Mouse (Mus musculus) cerebellum, adult 2 months (tissue): ENCODE data around the gene Noc2l. TPM values are rescaled to one million over a fixed set of nuclear protein-coding genes. Genes with fewer than 3 reads are reported as not detected.

Source experiments
- DNase-seq, 2 experiments: peaks; one replicate each; pipeline ENCODE4 v3.0.0; 2021
- H3K27ac ChIP-seq: fragments of 200-500 bp; 2 replicates; pipeline ENCODE4 v1.5.1; 2012; ENCODE audit warnings: low read length, control low read depth, inconsistent platforms; ENCODE audit not compliant: insufficient read depth
- H3K27me3 ChIP-seq: fragments of 200-500 bp; 2 replicates; pipeline ENCODE4 v1.6.1; 2012; ENCODE audit warnings: inconsistent platforms, mild to moderate bottlenecking, low read length, moderate library complexity; ENCODE audit not compliant: control insufficient read depth, insufficient read depth
- H3K4me1 ChIP-seq: fragments of 200-500 bp; 2 replicates; pipeline ENCODE4 v1.6.1; 2011; ENCODE audit warnings: low read length; ENCODE audit not compliant: control insufficient read depth, insufficient read depth
- H3K4me3 ChIP-seq: fragments of 200-500 bp; replicated peaks from 2 replicates; pipeline ENCODE3; 2011; ENCODE audit warnings: mild to moderate bottlenecking, low read depth, low read length, control low read depth; ENCODE audit not compliant: insufficient read depth
- CTCF ChIP-seq: fragments of 200-500 bp; IDR thresholded peaks from 2 replicates; pipeline ENCODE4 v1.5.1; 2011; ENCODE audit warnings: low read depth, mild to moderate bottlenecking, control low read depth, low read length, moderate library complexity, borderline replicate concordance; ENCODE audit not compliant: insufficient read depth
- POLR2A ChIP-seq: fragments of 200-500 bp; IDR thresholded peaks from 2 replicates; pipeline ENCODE4 v1.6.1; 2011; ENCODE audit warnings: low read length, control low read depth, borderline replicate concordance; ENCODE audit not compliant: insufficient read depth
- WGBS: fragments of 180-500 bp; shearing (Covaris S2); methylation state at CpG from one replicate; pipeline ENCODE4 v1.1.7; 2018; 5-methylcytosine and 5-hydroxymethylcytosine counted together
- polyA plus RNA-seq: library from polyadenylated mRNA; depleted of rRNA; stranded (reverse); fragments of >200 nt; gene quantifications from 2 replicates; pipeline ENCODE4 v1.2.3, GENCODE M21; 2012

Gene Noc2l
- polyA plus RNA-seq, 1 experiment: 73.5 TPM

DNA sequence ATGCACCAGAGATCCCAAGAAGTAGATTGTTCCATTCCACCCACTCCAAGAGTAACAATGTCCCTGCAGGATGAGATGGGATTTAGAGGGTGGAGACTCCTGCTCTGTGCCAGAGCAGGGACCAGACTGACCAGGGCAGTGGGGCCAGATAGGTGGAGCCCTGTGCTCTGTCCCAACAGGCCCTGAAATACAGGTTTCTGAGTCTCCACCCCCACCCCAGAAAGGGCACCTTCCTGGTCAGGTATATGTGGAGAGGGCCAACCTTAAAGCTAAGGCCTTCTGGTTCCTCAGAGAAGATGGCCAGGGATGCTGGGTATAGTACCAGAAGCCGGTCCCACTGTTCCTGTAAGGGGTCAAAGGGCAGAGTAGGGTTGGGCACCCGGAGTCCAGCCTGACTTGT is 11.5 kb upstream of the Noc2l start:
- H3K4me3 ChIP-seq: no peak overlapping the region
- TF ChIP-seq CTCF (no peak), POLR2A (no peak)
- H3K27ac ChIP-seq: no peak overlapping the region
- no peak for DNase-seq
- H3K27me3 ChIP-seq: no peaks in the 10 kb centered on the region
- 91% methylated on average over 2 of the region's 2 CpGs for WGBS
- peaks cover 5% of the 10 kb centered on the region; the same call in 1 of the 2 replicates for H3K4me1 ChIP-seq

GRCm38 (mm10) chr4:156227752-156228392 is 7.9 kb upstream of the Noc2l start:
- Histone ChIP-seq H3K27me3 (no peaks in the 10 kb centered on the region), H3K4me1 (peaks cover 5% of the 10 kb centered on the region; the same call in 1 of the 2 replicates), H3K4me3 (no peak overlapping the region), H3K27ac (no peak overlapping the region)
- WGBS: 26% methylated on average over 18 of the region's 18 CpGs
- DNase-seq: no peak
- no peak for TF ChIP-seq POLR2A
- no peak for TF ChIP-seq CTCF

GRCm38 (mm10) chr4:156228393-156229024 is 7.3 kb upstream of the Noc2l start:
- TF ChIP-seq POLR2A: no peak
- Histone ChIP-seq H3K27me3 (no peaks in the 10 kb centered on the region), H3K4me1 (peaks cover 5% of the 10 kb centered on the region; the same call in 1 of the 2 replicates), H3K4me3 (no peak overlapping the region), H3K27ac (no peak overlapping the region)
- DNase-seq: no peak
- WGBS: 29% methylated on average over 12 of the region's 12 CpGs

- under 1% methylated on average over 17 of the region's 17 CpGs for WGBS
- peak overlapping the region; percentile 81 for H3K4me3 ChIP-seq
- H3K4me1 ChIP-seq: peaks cover 3% of the 10 kb centered on the region; the same call in 1 of the 2 replicates
- DNase-seq: peak; percentile 56 to 61
- no peaks in the 10 kb centered on the region for H3K27me3 ChIP-seq
- peak overlapping the region; percentile 25; the same call in 1 of the 2 replicates for H3K27ac ChIP-seq
- TF ChIP-seq POLR2A (no peak), CTCF (no peak)
These were observed 1.7 kb upstream of the Noc2l start for GRCm38 (mm10) chr4:156234021-156234501.

DNA sequence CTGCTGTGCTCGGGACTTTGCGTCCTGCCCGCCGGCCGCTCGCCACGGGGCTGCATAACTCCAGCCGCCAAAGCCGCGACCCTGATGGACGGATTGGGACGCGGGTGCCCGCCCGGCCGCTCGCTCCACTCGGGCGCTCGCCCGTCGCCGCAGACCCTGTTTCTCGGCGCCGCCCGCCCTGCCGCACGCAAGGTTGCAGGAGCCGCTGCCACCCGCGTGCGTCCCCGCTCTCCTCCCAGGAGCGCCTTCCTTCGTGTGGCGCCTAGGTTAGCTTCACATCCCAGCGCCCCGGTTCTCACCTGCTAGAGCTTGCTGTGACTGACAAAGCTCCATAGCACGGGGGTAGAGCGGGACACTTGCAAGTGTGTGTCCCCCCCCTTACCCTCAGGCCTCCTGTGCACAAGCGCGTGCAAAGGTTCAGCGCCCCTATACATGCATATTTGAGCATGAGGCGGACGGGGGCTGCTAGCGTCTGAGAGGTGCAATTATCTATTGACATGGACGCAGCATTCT is 1.1 kb upstream of the Noc2l start, which contains the start of gene Plekhn1:
Gene Plekhn1 (minus strand): TSS at position 157 of the 513 bp plus-strand sequence.
- DNase-seq: peak; percentile 87
- no peaks in the 10 kb centered on the region for H3K27me3 ChIP-seq
- H3K4me3 ChIP-seq: peak within 1 kb of the TSS; percentile 81
- no peak for TF ChIP-seq CTCF
- peak; percentile 41; the same call in 1 of the 2 replicates for TF ChIP-seq POLR2A
- under 1% methylated on average over 48 of the region's 48 CpGs for whole genome bisulfite sequencing
- H3K4me1 ChIP-seq: peaks cover 3% of the 10 kb centered on the region; the same call in 1 of the 2 replicates
- peak within 1 kb of the TSS; percentile 87 for H3K27ac ChIP-seq

GRCm38 (mm10) chr4:156235360-156235770 is 445 bp upstream of the Noc2l start:
- peak in 1 of 2 experiments; percentile 50 for DNase-seq
- Histone ChIP-seq H3K27me3 (no peaks in the 10 kb centered on the region), H3K4me3 (peak overlapping the region; percentile 56), H3K4me1 (peaks cover 3% of the 10 kb centered on the region; the same call in 1 of the 2 replicates), H3K27ac (peak overlapping the region; percentile 62)
- TF ChIP-seq POLR2A (no peak), CTCF (no peak)
- WGBS: under 1% methylated on average over 15 of the region's 15 CpGs

DNA sequence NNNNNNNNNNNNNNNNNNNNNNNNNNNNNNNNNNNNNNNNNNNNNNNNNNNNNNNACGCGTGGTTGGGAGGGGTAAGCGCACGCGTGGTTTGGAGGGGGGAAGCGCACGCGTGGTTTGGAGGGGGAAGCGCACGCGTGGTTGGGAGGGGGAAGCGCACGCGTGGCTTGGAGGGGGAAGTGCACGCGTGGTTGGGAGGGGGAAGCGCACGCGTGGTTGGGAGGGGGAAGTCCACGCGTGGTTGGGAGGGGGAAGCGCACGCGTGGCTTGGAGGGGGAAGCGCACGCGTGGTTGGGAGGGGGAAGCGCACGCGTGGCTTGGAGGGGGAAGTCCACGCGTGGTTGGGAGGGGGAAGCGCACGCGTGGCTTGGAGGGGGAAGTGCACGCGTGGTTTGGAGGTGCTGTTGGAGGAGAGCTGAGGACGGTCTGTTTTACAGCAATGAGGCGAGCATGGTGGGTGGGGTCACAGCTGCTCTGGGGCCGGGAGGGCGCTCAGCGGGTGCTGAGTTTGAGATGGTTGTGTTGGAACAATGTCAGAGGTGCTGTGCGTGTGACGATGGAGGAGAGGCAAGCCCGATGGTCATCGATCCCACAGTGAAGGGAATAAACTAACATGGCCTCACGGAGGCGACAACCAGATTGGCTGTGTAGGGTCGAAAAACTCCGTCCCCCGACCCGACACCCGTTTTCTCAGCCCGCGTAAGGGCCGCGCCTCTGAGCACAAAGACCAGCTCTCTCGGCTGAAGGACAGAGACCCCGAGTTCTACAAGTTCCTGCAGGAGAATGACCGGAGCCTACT is 1.0 kb downstream of the Noc2l start:
- no peak for TF ChIP-seq POLR2A

More for the DNA sequence above, 1.0 kb downstream of the Noc2l start:
- Histone ChIP-seq H3K4me3 (peak overlapping the region; percentile 69), H3K4me1 (peaks cover 3% of the 10 kb centered on the region; the same call in 1 of the 2 replicates), H3K27me3 (no peaks in the 10 kb centered on the region), H3K27ac (no peak overlapping the region)
- DNase-seq: no peak
- WGBS: 13% methylated on average over 58 of the region's 60 CpGs
